Mouse (Mus musculus) MEL (cell line): ENCODE data around the gene Cnga3. TPM values are rescaled to one million over a fixed set of nuclear protein-coding genes. Genes with fewer than 3 reads are reported as not detected.

ENCODE experiments used
- DNase-seq: peaks from one replicate; pipeline ENCODE4 v3.0.0; 2011; ENCODE audit warnings: low read depth, low spot score
- H3K27ac ChIP-seq: 2 replicates; pipeline ENCODE4 v1.5.1; 2012; ENCODE audit warnings: low read depth, mild to moderate bottlenecking, control low read depth, low read length, moderate library complexity; ENCODE audit not compliant: control insufficient read depth
- H3K27me3 ChIP-seq, 2 experiments: fragments of 150-350 bp in 1 of 2; sonication (generic) in 1 of 2; 2 replicates each; pipeline ENCODE4 v1.6.1; 2012; ENCODE audit warnings: low read length in 2 of 2, mild to moderate bottlenecking in 2 of 2, improper control_type of control experiment in 1 of 2, moderate library complexity in 1 of 2; ENCODE audit not compliant: insufficient read depth in 2 of 2, control insufficient read depth in 1 of 2
- H3K36me3 ChIP-seq, 2 experiments: 2 replicates each; pipeline ENCODE4 v1.6.1; 2012 to 2014; ENCODE audit warnings: low read length in 2 of 2, improper control_type of control experiment in 1 of 2, inconsistent platforms in 1 of 2, mild to moderate bottlenecking in 1 of 2; ENCODE audit not compliant: insufficient read depth in 2 of 2, control insufficient read depth in 1 of 2
- H3K4me1 ChIP-seq, 2 experiments: fragments of 150-350 bp in 1 of 2; sonication (generic) in 1 of 2; 2 replicates each; pipeline ENCODE4 v1.6.1; 2012; ENCODE audit warnings: low read length in 2 of 2, improper control_type of control experiment in 1 of 2, mild to moderate bottlenecking in 1 of 2; ENCODE audit not compliant: insufficient read depth in 2 of 2, control insufficient read depth in 1 of 2
- H3K4me3 ChIP-seq, 2 experiments: fragments of 150-350 bp in 1 of 2; sonication (generic) in 1 of 2; 2 replicates each; pipeline ENCODE4 v1.5.1; 2012; ENCODE audit warnings: low read depth in 2 of 2, low read length in 2 of 2, mild to moderate bottlenecking in 2 of 2, moderate library complexity in 2 of 2, control low read depth in 1 of 2, improper control_type of control experiment in 1 of 2; ENCODE audit not compliant: control insufficient read depth in 1 of 2, insufficient read depth in 1 of 2
- H3K79me2 ChIP-seq: 2 replicates; pipeline ENCODE4 v1.6.1; 2012; ENCODE audit warnings: mild to moderate bottlenecking, low read length, moderate library complexity; ENCODE audit not compliant: control insufficient read depth, poor library complexity, insufficient read depth
- H3K9ac ChIP-seq: 2 replicates; pipeline ENCODE4 v1.6.1; 2012; ENCODE audit warnings: low read depth, mild to moderate bottlenecking, control low read depth, low read length, moderate library complexity; ENCODE audit not compliant: control insufficient read depth, poor library complexity, severe bottlenecking
- H3K9me3 ChIP-seq: fragments of 150-350 bp; sonication (generic); replicated peaks from 2 replicates; pipeline ENCODE4 v1.6.1; 2012; ENCODE audit warnings: mild to moderate bottlenecking, low read length, improper control_type of control experiment, moderate library complexity; ENCODE audit not compliant: insufficient read depth
- CHD2 ChIP-seq: IDR thresholded peaks from 2 replicates; pipeline ENCODE4 v1.6.1; 2011; ENCODE audit warnings: low read length, improper control_type of control experiment
- CTCF ChIP-seq, 3 experiments: IDR thresholded peaks in 2 of 3; conservative IDR thresholded peaks in 1 of 3; 2 replicates each; pipeline ENCODE4 v1.5.1; 2011 to 2012; ENCODE audit warnings: low read length in 3 of 3, low read depth in 2 of 3, mild to moderate bottlenecking in 2 of 3, improper control_type of control experiment in 1 of 3, inconsistent platforms in 1 of 3, mixed read lengths in 1 of 3, moderate library complexity in 1 of 3; ENCODE audit not compliant: control insufficient read depth in 1 of 3, insufficient read depth in 1 of 3, poor library complexity in 1 of 3, severe bottlenecking in 1 of 3
- E2F4 ChIP-seq: IDR thresholded peaks from 2 replicates; pipeline ENCODE4 v1.6.1; 2011; ENCODE audit warnings: low read depth, low read length, improper control_type of control experiment, borderline replicate concordance
- EP300 ChIP-seq, 2 experiments: IDR thresholded peaks; 2 replicates each; pipeline ENCODE4 v1.6.1; 2011; ENCODE audit warnings: improper control_type of control experiment in 2 of 2, low read length in 2 of 2, low read depth in 1 of 2, mild to moderate bottlenecking in 1 of 2
- GATA1 ChIP-seq: IDR thresholded peaks from 2 replicates; pipeline ENCODE4 v1.6.1; 2011; ENCODE audit warnings: low read depth, low read length, improper control_type of control experiment
- JUND ChIP-seq: IDR thresholded peaks from 2 replicates; pipeline ENCODE4 v1.6.1; 2011; ENCODE audit warnings: low read depth, mild to moderate bottlenecking, improper control_type of control experiment, low read length
- KAT2A ChIP-seq: conservative IDR thresholded peaks from 2 replicates; pipeline ENCODE4 v1.6.1; 2012; ENCODE audit warnings: low read depth, low read length, improper control_type of control experiment, inconsistent platforms
- MEF2A ChIP-seq: IDR thresholded peaks from 2 replicates; pipeline ENCODE4 v1.6.1; 2014; ENCODE audit warnings: low read depth, mild to moderate bottlenecking, inconsistent platforms, low read length, improper control_type of control experiment; ENCODE audit not compliant: poor library complexity, insufficient replicate concordance, severe bottlenecking; ENCODE audit errors: extremely low read depth
- MXI1 ChIP-seq: IDR thresholded peaks from 2 replicates; pipeline ENCODE4 v1.6.1; 2011; ENCODE audit warnings: mild to moderate bottlenecking, low read depth, low read length, improper control_type of control experiment
- MYC ChIP-seq: IDR thresholded peaks from 2 replicates; pipeline ENCODE4 v1.6.1; 2011; ENCODE audit warnings: low read depth, mild to moderate bottlenecking, low read length, improper control_type of control experiment, moderate library complexity
- NELFE ChIP-seq: IDR thresholded peaks from 2 replicates; pipeline ENCODE4 v1.6.1; 2011; ENCODE audit warnings: low read depth, low read length, improper control_type of control experiment
- POLR2A ChIP-seq, 2 experiments: IDR thresholded peaks; 2 replicates each; pipeline ENCODE4 v1.6.1; 2011 to 2012; ENCODE audit warnings: low read length in 2 of 2, mild to moderate bottlenecking in 2 of 2, control low read depth in 1 of 2, improper control_type of control experiment in 1 of 2, low read depth in 1 of 2, moderate library complexity in 1 of 2; ENCODE audit not compliant: control insufficient read depth in 1 of 2, insufficient read depth in 1 of 2, poor library complexity in 1 of 2
- POLR2AphosphoS2 ChIP-seq: IDR thresholded peaks from 2 replicates; pipeline ENCODE4 v1.6.1; 2011; ENCODE audit warnings: low read length, improper control_type of control experiment
- POLR2AphosphoS5 ChIP-seq: IDR thresholded peaks from 2 replicates; pipeline ENCODE4 v1.6.1; 2012; ENCODE audit warnings: low read depth, borderline replicate concordance, mild to moderate bottlenecking, inconsistent platforms, low read length, moderate library complexity, mixed read lengths
- RCOR1 ChIP-seq: IDR thresholded peaks from 2 replicates; pipeline ENCODE4 v1.6.1; 2012; ENCODE audit warnings: low read depth, mild to moderate bottlenecking, inconsistent platforms, low read length, improper control_type of control experiment
- SMC3 ChIP-seq: IDR thresholded peaks from 2 replicates; pipeline ENCODE4 v1.6.1; 2011; ENCODE audit warnings: low read depth, low read length, improper control_type of control experiment
- UBTF ChIP-seq: IDR thresholded peaks from 2 replicates; pipeline ENCODE4 v1.6.1; 2012; ENCODE audit warnings: low read depth, mild to moderate bottlenecking, inconsistent platforms, low read length, improper control_type of control experiment, moderate library complexity, borderline replicate concordance; ENCODE audit not compliant: insufficient read depth
- USF1 ChIP-seq: IDR thresholded peaks from 2 replicates; pipeline ENCODE4 v1.6.1; 2014; ENCODE audit warnings: low read depth, mild to moderate bottlenecking, inconsistent platforms, low read length, improper control_type of control experiment, moderate library complexity
- USF2 ChIP-seq, 2 experiments: IDR thresholded peaks; 2 replicates each; pipeline ENCODE4 v1.6.1; 2011 to 2012; ENCODE audit warnings: improper control_type of control experiment in 2 of 2, low read length in 2 of 2, borderline replicate concordance in 1 of 2, inconsistent platforms in 1 of 2, low read depth in 1 of 2, mild to moderate bottlenecking in 1 of 2; ENCODE audit not compliant: insufficient read depth in 1 of 2
- ZKSCAN1 ChIP-seq: IDR thresholded peaks from 2 replicates; pipeline ENCODE4 v1.6.1; 2012; ENCODE audit warnings: low read depth, mild to moderate bottlenecking, inconsistent platforms, low read length, improper control_type of control experiment, moderate library complexity
- ZMIZ1 ChIP-seq: IDR thresholded peaks from 2 replicates; pipeline ENCODE4 v1.6.1; 2012; ENCODE audit warnings: low read depth, mild to moderate bottlenecking, inconsistent platforms, low read length, improper control_type of control experiment, moderate library complexity
- ZNF384 ChIP-seq: IDR thresholded peaks from 2 replicates; pipeline ENCODE4 v1.6.1; 2012; ENCODE audit warnings: low read depth, mild to moderate bottlenecking, inconsistent platforms, low read length, improper control_type of control experiment
- polyA plus RNA-seq, 2 experiments: library from polyadenylated mRNA; stranded (reverse) in 1 of 2; unstranded in 1 of 2; fragments of >175 nt in 1 of 2; fragments of >200 nt in 1 of 2; gene quantifications; 2 replicates each; pipeline versions ENCODE4 v1.2.1 to v1.2.4; 2012; ENCODE audit warnings: low replicate concordance in 2 of 2, low read depth in 1 of 2; ENCODE audit not compliant: insufficient read length in 2 of 2, insufficient read depth in 1 of 2, missing spikeins in 1 of 2
- total RNA-seq: library from RNA; depleted of rRNA; stranded (reverse); fragments of 300-350 nt; gene quantifications from 2 replicates; pipeline ENCODE4 v1.2.3, GENCODE M21; 2012

Gene Cnga3
- total and polyA plus RNA-seq, 3 experiments = 0.04 TPM; not detected in 2

DNA sequence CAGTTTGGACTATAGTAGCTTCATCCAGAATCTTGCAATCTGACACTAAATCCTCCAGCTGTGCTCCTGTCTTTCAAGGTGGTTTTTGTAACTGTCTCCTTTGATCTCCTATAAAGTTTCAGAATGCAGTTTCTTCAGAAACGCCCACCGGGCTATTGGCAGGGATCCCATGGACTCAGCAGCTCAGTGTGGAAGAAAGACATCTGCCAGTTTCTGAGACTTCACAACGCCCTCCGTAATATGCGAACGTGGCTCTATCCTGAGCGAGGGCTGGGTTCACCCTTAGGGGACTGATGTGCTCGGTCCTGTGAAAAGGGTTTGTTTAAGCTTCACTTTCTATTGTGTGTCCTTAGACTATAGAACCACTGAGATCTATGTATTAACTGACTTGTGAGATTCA lies 6.5 kb upstream of the Cnga3 start:
- no peaks in the 10 kb centered on the region for H3K4me1 ChIP-seq
- no peak for DNase-seq
- peaks cover 0 to 3% of the 10 kb centered on the region in 2 experiments; a peak in 1 of 4 replicates for H3K27me3 ChIP-seq
- no peak overlapping the region for H3K4me3 ChIP-seq
- H3K27ac ChIP-seq = no peak overlapping the region
- H3K79me2 ChIP-seq = no peaks in the 10 kb centered on the region
- H3K9ac ChIP-seq = no peak overlapping the region
- no peak for TF ChIP-seq ZNF384
- no peak for TF ChIP-seq RCOR1
- no peak for TF ChIP-seq SMC3
- TF ChIP-seq USF1 = no peak
- no peak for TF ChIP-seq POLR2AphosphoS5
- TF ChIP-seq JUND = no peak
- no peak for TF ChIP-seq UBTF
- no peak for TF ChIP-seq CTCF (IDR thresholded peaks at IDR 0.05 in 2 of 3, conservative IDR thresholded peaks at IDR 0.05 in 1 of 3; ENCODE audit: control insufficient read depth in 1 of 3, insufficient read depth in 1 of 3, low read depth in 2 of 3, low read length in 3 of 3, poor library complexity in 1 of 3, severe bottlenecking in 1 of 3)
- no peak for TF ChIP-seq MXI1
- TF ChIP-seq MEF2A = no peak
- TF ChIP-seq NELFE = no peak
- no peak for TF ChIP-seq ZKSCAN1
- no peak for TF ChIP-seq POLR2A (IDR thresholded peaks at IDR 0.05; ENCODE audit: control insufficient read depth in 1 of 2, insufficient read depth in 1 of 2, low read depth in 1 of 2, low read length in 2 of 2, poor library complexity in 1 of 2)
- TF ChIP-seq ZMIZ1 = no peak
- TF ChIP-seq KAT2A = no peak
- TF ChIP-seq E2F4 = no peak
- no peak for TF ChIP-seq GATA1
- TF ChIP-seq, all 39 proteins: peak for 0
- Histone ChIP-seq H3K36me3 (no peaks in the 10 kb centered on the region), H3K9me3 (no peaks in the 10 kb centered on the region)

DNA sequence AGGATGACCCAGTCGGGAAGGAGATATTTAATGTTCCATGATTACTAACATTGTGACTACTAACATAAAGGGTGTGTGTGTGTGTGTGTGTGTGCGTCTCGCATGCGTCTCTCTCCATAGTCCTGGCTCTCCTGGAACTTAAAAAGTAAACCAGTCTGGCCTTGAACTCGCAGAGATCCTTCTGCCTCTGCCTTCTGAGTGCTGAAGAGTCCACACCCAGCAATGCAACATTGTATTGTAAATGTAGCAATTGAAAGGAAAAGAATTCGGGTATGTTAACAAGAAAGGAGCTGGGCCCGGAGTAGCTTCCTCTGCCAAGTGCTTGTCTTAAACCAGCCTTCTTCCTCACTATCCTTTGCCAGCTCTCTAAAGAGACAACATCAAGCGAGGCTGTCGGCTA lies 1.9 kb upstream of the Cnga3 start:
- Histone ChIP-seq H3K79me2 (no peaks in the 10 kb centered on the region), H3K9me3 (no peaks in the 10 kb centered on the region), H3K4me1 (no peaks in the 10 kb centered on the region), H3K36me3 (no peaks in the 10 kb centered on the region), H3K27ac (no peak overlapping the region), H3K9ac (no peak overlapping the region), H3K4me3 (no peak overlapping the region), H3K27me3 (peaks cover 0 to 3% of the 10 kb centered on the region in 2 experiments; a peak in 2 of 4 replicates)
- TF ChIP-seq POLR2AphosphoS5 = no peak
- no peak for TF ChIP-seq EP300 (IDR thresholded peaks at IDR 0.05; ENCODE audit: low read depth in 1 of 2, low read length in 2 of 2)
- no peak for TF ChIP-seq USF2 (IDR thresholded peaks at IDR 0.05; ENCODE audit: borderline replicate concordance in 1 of 2, insufficient read depth in 1 of 2, low read depth in 1 of 2, low read length in 2 of 2)
- no peak for TF ChIP-seq POLR2AphosphoS2
- no peak for TF ChIP-seq MYC
- TF ChIP-seq MEF2A = no peak
- no peak for TF ChIP-seq JUND
- TF ChIP-seq NELFE = no peak
- no peak for TF ChIP-seq CHD2
- no peak for DNase-seq
